Mouse (Mus musculus) kidney, adult 2 months (tissue): ENCODE data around the gene Gosr1. TPM values are rescaled to one million over a fixed set of nuclear protein-coding genes. Genes with fewer than 3 reads are reported as not detected.
"Not testable (repeated sequence)": the region's sequence is repeated elsewhere in the genome, so short reads cannot be mapped to it uniquely, and the experiment has no call there.

ENCODE experiments used
- DNase-seq: peaks from one replicate; pipeline ENCODE4 v3.0.0; 2021
- H3K27ac ChIP-seq: fragments of 200-500 bp; 2 replicates; pipeline ENCODE4 v1.5.1; 2012; ENCODE audit warnings: low read depth, low read length, control low read depth, inconsistent platforms; ENCODE audit not compliant: insufficient read depth
- H3K27me3 ChIP-seq: fragments of 200-500 bp; replicated peaks from 2 replicates; pipeline ENCODE4 v1.6.1; 2012; ENCODE audit warnings: mild to moderate bottlenecking, moderate library complexity, low read length, inconsistent platforms; ENCODE audit not compliant: control insufficient read depth, insufficient read depth
- H3K36me3 ChIP-seq: fragments of 200-500 bp; 2 replicates; pipeline ENCODE4 v1.6.1; 2012; ENCODE audit warnings: mild to moderate bottlenecking, moderate library complexity, low read length, inconsistent platforms; ENCODE audit not compliant: control insufficient read depth, insufficient read depth
- H3K4me1 ChIP-seq: fragments of 200-500 bp; 2 replicates; pipeline ENCODE4 v1.6.1; 2011; ENCODE audit warnings: low read length; ENCODE audit not compliant: control insufficient read depth, insufficient read depth
- H3K4me3 ChIP-seq: fragments of 200-500 bp; 2 replicates; pipeline ENCODE4 v1.5.1; 2011; ENCODE audit warnings: mild to moderate bottlenecking, low read depth, low read length, control low read depth; ENCODE audit not compliant: insufficient read depth
- CTCF ChIP-seq: fragments of 200-500 bp; conservative IDR thresholded peaks from 2 replicates; pipeline ENCODE4 v1.5.1; 2011; ENCODE audit warnings: low read depth, mild to moderate bottlenecking, control low read depth, low read length, moderate library complexity, mixed read lengths; ENCODE audit not compliant: insufficient read depth, insufficient read length
- POLR2A ChIP-seq: fragments of 200-500 bp; IDR thresholded peaks from one replicate; pipeline ENCODE4 v1.6.1; 2011; ENCODE audit warnings: low read depth, low read length, control low read depth
- WGBS: fragments of 180-500 bp; shearing (Covaris S2); methylation state at CpG from one replicate; pipeline ENCODE4 v1.1.7; 2018; 5-methylcytosine and 5-hydroxymethylcytosine counted together
- polyA plus RNA-seq: library from polyadenylated mRNA; depleted of rRNA; stranded (reverse); fragments of >200 nt; gene quantifications from 2 replicates; pipeline ENCODE4 v1.2.3, GENCODE M21; 2012; rRNA removed

Gene Gosr1
- polyA plus RNA-seq, 1 experiment, result 24.3 TPM

- no peak for TF ChIP-seq POLR2A
- TF ChIP-seq CTCF, result no peak
- Histone ChIP-seq H3K36me3 (no peaks in the 10 kb centered on the region), H3K27ac (no peak overlapping the region), H3K4me1 (no peaks in the 10 kb centered on the region), H3K4me3 (no peak overlapping the region), H3K27me3 (no peaks in the 10 kb centered on the region)
- DNase-seq, result peak; percentile 72
- WGBS, result 44% methylated on average over 1 of the region's 1 CpGs
Measured at GRCm38 (mm10) chr11:76708881-76709280, 54.5 kb downstream of the Gosr1 start.

- H3K36me3 ChIP-seq, result no peaks in the 10 kb centered on the region
- H3K27me3 ChIP-seq, result no peaks in the 10 kb centered on the region
- DNase-seq, result peak; percentile 10
- no peak overlapping the region for H3K27ac ChIP-seq
- no peaks in the 10 kb centered on the region for H3K4me1 ChIP-seq
- TF ChIP-seq POLR2A (no peak), CTCF (no peak)
- H3K4me3 ChIP-seq, result no peak overlapping the region
- WGBS, result 97% methylated on average over 1 of the region's 1 CpGs
Measured at GRCm38 (mm10) chr11:76708066-76708465, 55.3 kb downstream of the Gosr1 start.

- Histone ChIP-seq H3K27me3 (no peaks in the 10 kb centered on the region), H3K4me1 (no peaks in the 10 kb centered on the region), H3K36me3 (no peaks in the 10 kb centered on the region), H3K4me3 (no peak overlapping the region), H3K27ac (no peak overlapping the region)
- 92% methylated on average over 3 of the region's 3 CpGs for WGBS
- DNase-seq, result no peak
- no peak for TF ChIP-seq POLR2A
- TF ChIP-seq CTCF, result no peak
Measured at GRCm38 (mm10) chr11:76707656-76708055, 55.7 kb downstream of the Gosr1 start.

- Histone ChIP-seq H3K27ac (no peak overlapping the region), H3K4me1 (no peaks in the 10 kb centered on the region), H3K4me3 (no peak overlapping the region), H3K27me3 (no peaks in the 10 kb centered on the region), H3K36me3 (no peaks in the 10 kb centered on the region)
- TF ChIP-seq CTCF (no peak), POLR2A (no peak)
- WGBS, result 51% methylated on average over 9 of the region's 9 CpGs
- DNase-seq, result no peak
Measured at GRCm38 (mm10) chr11:76699626-76700025, 63.8 kb downstream of the Gosr1 start.

GRCm38 (mm10) chr11:76695810-76696209 lies 67.6 kb downstream of the Gosr1 start:
- TF ChIP-seq CTCF, result no peak
- no peak overlapping the region for H3K27ac ChIP-seq
- H3K27me3 ChIP-seq, result no peaks in the 10 kb centered on the region
- 71% methylated on average over 6 of the region's 6 CpGs for WGBS
- H3K36me3 ChIP-seq, result no peaks in the 10 kb centered on the region
- H3K4me1 ChIP-seq, result no peaks in the 10 kb centered on the region
- DNase-seq, result no peak
- no peak overlapping the region for H3K4me3 ChIP-seq

GRCm38 (mm10) chr11:76692096-76692495 lies 71.3 kb downstream of the Gosr1 start:
- WGBS, result 78% methylated on average over 3 of the region's 3 CpGs

GRCm38 (mm10) chr11:76685604-76686003 lies 77.8 kb downstream of the Gosr1 start:
- no peak for DNase-seq
- H3K4me3 ChIP-seq, result no peak overlapping the region
- H3K4me1 ChIP-seq, result no peaks in the 10 kb centered on the region
- no peaks in the 10 kb centered on the region for H3K36me3 ChIP-seq
- no peak overlapping the region for H3K27ac ChIP-seq
- no peaks in the 10 kb centered on the region for H3K27me3 ChIP-seq
- 68% methylated on average over 2 of the region's 2 CpGs for WGBS
- no peak for TF ChIP-seq POLR2A
- no peak for TF ChIP-seq CTCF

More at GRCm38 (mm10) chr11:76692096-76692495, 71.3 kb downstream of the Gosr1 start:
- H3K36me3 ChIP-seq, result no peaks in the 10 kb centered on the region
- TF ChIP-seq CTCF (no peak), POLR2A (no peak)
- no peak for DNase-seq
- H3K27ac ChIP-seq, result no peak overlapping the region
- no peaks in the 10 kb centered on the region for H3K27me3 ChIP-seq
- H3K4me3 ChIP-seq, result no peak overlapping the region
- H3K4me1 ChIP-seq, result no peaks in the 10 kb centered on the region

- peak within 1 kb of the TSS; percentile 17; the same call in 1 of the 2 replicates for H3K4me3 ChIP-seq
- H3K27me3 ChIP-seq, DNase-seq, H3K4me1 ChIP-seq, H3K36me3 ChIP-seq, H3K27ac ChIP-seq: not testable (repeated sequence)
- WGBS, result 34% methylated on average over 8 of the region's 8 CpGs
Measured at GRCm38 (mm10) chr11:76679508-76679907, 83.9 kb downstream of the Gosr1 start, which contains the start of gene Trarg1. TSS of gene Trarg1 (plus strand) at chr11:76679808.

Other genes starting within 250 kb of the Gosr1 start
- 33.2 and 40.8 TPM in 2 replicates for gene Abr, start 141.3 kb downstream of the Gosr1 start, polyA plus RNA-seq
- not detected in 2 replicates for gene Bhlha9, start 91.1 kb downstream of the Gosr1 start, polyA plus RNA-seq
- 2.8 and 2.9 TPM in 2 replicates for gene Trarg1, start 83.8 kb downstream of the Gosr1 start, polyA plus RNA-seq
- 28.6 and 30.5 TPM in 2 replicates for gene Cpd, start 83.4 kb upstream of the Gosr1 start, polyA plus RNA-seq
- gene Tmigd1, start 138.6 kb upstream of the Gosr1 start, polyA plus RNA-seq, result 36.1 and 39.0 TPM in 2 replicates
- 26.1 and 27.8 TPM in 2 replicates for gene Blmh, start 161.2 kb upstream of the Gosr1 start, polyA plus RNA-seq
- gene Slc6a4, start 235.0 kb upstream of the Gosr1 start, polyA plus RNA-seq, result 12.8 and 14.6 TPM in 2 replicates